Mouse (Mus musculus) spleen, adult 2 months (tissue): Measurements from ENCODE around the gene Cped1.

Experiments
- CTCF ChIP-seq: fragments of 200-500 bp; IDR thresholded peaks from 2 replicates; pipeline ENCODE4 v1.5.1; 2011; ENCODE audit warnings: mild to moderate bottlenecking, inconsistent platforms; ENCODE audit not compliant: insufficient read depth, insufficient read length, insufficient replicate concordance; ENCODE audit errors: extremely low read depth
- POLR2A ChIP-seq: fragments of 200-500 bp; IDR thresholded peaks from 2 replicates; pipeline ENCODE4 v1.6.1; 2011; ENCODE audit warnings: low read depth, low read length, inconsistent platforms

DNA sequence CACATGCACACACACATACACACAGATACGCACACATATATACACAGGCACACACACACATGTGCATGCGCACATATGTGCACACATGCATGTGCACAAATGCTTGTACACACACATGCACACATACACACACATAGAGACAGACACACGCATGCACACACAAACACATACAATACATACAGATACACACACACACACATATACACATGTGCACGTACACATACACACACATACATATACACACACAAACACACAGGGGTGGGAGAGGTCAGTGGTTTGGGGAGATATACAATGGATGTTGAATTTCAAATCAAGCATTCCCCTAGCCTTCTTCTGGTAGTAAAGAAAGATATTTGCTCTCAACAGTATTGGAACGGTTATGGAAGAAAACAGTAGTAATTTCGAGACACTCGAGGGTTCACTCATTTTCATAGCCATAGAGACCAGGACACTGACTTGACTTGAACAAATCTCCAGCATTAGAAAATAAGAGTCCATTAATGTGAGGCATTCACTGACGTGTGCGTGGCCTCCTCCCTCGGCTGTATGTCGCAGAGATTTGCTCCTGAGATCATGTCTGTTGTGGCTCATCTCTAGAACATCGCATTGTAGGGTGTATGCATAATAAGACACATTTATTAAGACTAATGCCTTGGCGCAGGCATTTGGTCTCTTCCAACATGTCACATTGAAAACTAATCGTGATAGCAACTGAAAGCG, 85.0 kb downstream of the Cped1 start:
- TF ChIP-seq CTCF = no peak
- no peak for TF ChIP-seq POLR2A
